Mouse (Mus musculus): ENCODE measurements around the gene Mpnd. TPM values are rescaled to one million over a fixed set of nuclear protein-coding genes. Genes with fewer than 3 reads are reported as not detected.
A peak's percentile ranks its signal among the peaks of the same experiment; 100 is the strongest.

Gene Mpnd
- total RNA-seq, 2 experiments from 2014 or later = 112 to 119 TPM

DNA sequence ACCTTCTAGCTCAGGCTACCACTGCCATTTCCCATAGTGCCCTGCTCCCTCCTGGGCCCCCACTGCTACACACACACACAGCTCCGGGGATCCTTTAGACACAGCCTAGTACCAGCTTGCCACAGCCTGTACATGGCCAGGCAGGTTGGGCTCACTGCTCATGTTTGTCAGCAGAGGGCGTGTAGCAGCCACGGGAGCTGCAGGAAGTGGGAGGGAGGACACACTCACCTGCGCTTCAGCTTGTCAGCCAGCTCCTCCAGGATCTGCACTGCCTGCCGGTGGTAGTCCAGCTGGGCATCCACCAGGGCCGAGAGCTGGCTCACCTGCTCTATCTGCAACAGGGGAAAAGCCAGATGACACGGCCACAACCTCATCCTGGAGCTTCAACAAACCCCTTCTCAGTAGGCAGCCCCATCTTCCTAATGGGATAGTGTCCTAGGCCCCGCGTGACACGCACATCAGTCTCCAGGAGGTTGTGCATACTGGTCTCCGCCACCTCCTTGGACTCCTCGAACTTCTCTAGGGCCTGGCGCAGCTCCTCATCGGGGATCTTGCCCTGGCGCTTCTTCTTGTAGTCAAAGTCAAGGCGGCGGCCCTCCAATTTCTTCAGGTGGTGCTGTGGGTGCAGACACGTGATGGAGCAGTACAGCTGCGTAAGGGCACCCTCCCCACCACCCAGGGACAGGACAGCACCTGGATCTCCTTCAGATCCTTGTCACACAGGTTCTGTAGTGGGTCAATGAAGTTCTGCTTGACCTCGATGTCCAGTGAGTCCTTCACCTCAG, 13.0 kb downstream of the Mpnd start:
- peak in 1 of 2 experiments; percentile 63 for DNase-seq (ENCODE audit: low spot score in 2 of 2)

DNA sequence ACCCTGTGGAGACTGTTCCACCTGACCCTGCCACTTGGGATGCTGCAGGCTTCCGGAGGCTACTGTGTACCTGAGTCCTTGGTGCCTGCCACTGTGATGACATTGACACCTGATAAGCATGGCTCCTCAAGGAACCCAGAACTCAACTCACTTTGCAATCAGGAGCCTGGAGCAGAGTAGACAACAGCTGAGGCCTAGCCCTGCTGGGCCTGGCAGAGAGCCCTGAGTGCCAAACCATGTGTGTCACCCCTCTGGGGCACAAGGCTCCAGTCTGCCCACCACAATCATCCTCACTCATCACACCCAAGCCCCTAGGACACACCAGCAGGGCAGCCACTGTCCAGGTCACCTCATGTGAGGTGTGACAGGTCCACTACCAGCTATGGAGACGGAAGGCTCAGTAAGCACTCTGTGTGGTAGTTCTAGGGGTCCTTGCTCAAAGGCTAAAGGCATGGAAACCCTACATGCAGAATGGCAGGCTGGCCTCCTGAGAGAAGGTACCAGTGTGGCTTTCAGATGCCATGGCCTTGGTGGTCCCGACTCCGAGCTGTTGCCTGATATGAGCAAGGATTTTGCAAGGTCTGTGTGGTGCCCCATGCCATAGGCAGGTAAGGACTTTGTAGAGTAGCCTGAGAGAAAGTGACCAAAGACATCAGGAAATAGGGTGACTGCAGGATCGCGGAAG, 15.0 kb downstream of the Mpnd start:
- DNase-seq (ENCODE audit: low spot score in 2 of 2) = no peak

DNA sequence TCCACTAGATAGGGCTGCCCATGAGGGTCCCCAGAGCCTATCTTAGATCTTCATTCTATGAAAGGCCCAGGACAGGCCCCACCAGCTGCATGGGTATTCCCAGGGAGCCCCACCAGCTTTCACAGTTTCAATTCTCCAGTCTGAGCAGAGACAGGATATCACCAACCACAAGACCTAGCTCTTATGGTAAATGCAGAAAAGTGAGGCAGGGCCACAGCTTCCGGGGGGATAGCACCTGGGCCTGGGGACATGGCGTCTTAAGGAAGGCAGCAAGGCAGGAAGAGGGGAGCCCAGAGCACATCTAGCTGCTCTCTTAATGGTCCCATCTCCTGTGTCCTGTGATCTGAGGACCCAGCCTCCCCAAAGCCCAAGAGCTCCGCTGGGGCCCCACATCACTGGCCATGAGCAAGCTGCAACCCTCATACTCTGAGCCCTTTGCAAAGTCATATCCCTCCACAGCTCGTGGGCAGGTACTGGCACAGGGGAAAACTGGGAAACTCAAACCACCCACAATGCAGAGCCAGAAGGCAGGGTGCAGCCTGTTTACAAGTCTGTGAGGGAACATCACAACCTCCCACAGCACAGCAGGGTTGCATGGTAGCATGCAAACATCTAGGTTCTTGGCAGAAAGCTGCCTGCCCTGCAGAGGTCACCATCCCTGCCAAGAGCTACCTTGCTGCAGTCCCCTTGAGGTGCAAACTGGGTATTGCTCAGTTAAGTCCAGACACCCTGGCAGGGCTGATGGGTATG, 15.8 kb downstream of the Mpnd start:
- peak in 1 of 2 experiments; percentile 79 for DNase-seq (ENCODE audit: low spot score in 2 of 2)

DNA sequence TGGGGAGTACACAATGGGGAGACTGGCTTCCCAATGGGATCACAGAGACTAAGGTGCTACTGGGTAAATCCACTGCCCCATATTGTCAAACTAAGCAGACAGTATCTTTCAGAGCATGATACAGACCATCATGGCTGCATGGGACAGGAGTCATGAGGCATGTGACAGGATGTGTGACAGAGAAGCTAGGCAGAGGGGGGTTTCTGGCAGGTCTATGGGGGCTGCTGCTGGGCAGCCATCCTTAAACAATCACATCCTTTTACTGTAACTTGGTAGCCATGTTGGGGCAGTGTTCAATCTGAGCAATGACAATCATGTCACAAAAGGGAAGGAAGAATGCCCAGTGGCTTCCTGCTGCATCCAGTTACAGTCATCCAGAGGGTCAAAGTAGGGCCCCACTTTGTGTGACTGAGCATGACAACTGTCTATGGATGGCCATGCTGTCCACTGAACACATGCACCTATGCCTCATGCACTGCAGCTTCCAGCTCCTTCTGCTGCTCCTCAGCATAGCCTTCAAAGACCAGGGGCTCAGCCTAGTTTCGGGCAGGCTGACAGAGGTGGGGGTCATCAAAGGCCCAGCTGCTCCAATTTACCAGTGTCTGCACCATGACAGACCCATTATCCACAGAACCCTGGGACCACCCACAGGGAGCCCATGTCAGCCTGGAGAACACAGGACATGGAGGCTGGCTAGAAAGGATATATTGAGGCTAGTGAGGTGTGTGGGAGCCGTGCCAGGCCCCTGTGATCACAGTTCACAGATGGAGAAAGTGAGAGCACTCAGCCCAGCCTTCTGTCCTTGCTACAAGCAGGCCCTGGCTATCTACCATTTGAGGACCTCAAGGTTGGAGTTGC, 16.8 kb downstream of the Mpnd start:
- DNase-seq (ENCODE audit: low spot score in 2 of 2) = no peak

DNA sequence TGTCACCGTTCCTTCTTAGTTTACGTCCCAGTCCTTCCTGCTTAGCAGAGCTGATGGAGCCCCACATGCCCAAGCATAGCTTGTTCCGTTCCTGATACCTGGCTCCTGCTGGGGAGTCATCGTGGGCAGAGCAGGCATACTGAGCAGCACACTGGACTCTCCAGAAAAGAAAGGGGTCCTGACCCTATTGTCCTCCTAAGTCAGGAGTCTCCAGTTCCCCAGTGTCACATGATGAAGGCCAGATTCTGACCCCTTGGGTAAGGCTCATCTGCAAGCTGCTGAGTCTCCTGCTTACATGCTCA, 17.4 kb downstream of the Mpnd start:
- DNase-seq (ENCODE audit: low spot score in 2 of 2) = no peak

DNA sequence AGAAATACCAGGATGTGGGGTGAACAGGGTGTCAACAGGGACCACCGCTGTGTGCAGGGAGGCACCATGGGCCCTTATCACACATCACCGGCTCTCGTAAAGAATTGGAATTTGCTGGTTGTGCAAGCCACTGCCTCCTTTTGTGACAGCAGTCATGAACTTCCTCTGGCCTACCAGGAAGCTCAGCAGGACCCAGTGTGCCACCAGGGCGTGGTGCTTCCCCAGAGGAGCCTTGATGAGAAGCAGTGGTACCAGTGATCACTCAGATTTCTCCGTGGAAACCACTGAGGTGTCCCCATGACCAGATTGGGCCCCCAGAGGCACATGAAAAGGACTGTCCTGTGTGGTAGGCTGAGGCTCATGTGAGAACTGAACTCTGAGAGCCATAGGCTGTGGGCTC, 17.9 kb downstream of the Mpnd start:
- DNase-seq (ENCODE audit: low spot score in 2 of 2) = no peak

DNA sequence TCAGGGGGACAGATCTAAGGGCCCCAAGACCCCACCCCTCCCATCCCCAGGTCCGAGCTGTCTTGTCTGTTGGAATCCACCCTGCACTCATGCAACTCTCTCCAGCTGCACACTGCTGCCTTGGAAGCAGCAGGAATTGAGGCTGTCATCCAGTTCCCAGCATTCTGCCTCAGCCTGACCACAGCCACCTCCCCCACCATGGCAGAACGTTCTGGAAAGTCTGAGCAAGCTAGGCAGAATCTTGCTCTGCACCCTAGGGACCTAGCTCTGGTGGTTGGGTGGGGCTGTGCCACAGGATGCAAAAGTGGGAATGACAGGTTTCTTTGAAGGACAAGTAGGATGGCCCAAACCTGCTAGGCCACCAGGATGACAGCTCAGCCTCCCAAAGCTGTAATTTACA, 19.0 kb downstream of the Mpnd start:
- DNase-seq (ENCODE audit: low spot score in 2 of 2) = no peak

DNA sequence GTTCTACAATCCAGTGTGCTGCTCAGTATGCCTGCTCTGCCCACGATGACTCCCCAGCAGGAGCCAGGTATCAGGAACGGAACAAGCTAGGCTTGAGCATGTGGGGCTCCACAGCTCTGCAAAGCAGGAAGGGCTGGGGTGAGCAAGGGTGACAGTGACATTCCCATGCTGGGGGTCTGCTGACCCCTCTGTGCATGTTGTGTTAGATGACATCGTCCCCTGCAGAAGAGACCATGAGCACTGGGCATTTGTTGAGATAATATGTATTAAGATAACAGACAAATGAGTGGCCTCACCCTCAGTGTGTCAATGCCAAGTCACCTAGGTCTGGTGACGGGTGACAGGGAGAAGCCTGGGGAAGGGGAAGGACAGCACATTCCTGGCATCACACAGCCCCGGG, 19.4 kb downstream of the Mpnd start:
- no peak for DNase-seq (ENCODE audit: low spot score in 2 of 2)

DNA sequence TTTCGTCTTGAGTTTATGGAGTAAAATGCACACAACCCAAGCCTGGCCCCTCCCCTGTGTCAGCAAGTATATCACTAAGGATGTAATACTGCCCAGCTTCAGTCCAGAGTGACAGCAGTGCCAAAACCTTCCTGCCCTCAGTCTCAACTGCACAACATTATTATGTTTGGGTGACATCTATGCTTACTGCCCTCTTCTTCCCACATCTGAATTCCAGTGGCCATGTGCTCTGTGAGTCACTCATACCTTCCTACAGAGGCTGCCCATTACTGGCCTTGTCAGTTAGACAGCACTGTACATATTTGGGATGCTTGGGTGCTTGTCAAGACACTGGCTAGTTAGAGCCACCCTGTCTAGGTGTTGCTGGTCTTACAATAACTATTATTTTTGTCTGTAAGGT, 20.8 kb downstream of the Mpnd start:
- DNase-seq (ENCODE audit: low spot score in 2 of 2) = no peak

DNA sequence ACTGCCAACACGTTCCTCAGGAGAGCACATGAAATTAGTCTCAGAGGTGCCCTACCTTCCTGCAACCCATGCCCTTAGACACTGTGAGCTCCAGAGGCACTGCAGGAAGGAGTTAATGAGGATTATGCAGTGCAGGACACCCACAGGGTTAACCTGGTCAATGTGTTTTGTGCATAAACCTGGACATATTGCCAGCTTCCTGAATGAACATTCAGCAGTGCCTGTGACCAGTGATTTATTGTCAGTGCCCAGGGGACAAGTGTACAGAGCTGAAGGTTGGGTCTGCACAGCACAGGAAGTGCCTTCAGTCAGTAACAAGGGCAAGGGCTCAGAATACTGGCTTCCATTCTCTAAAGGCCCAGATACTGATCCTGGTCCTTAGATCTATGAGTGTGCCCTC, 21.4 kb downstream of the Mpnd start:
- no peak for DNase-seq (ENCODE audit: low spot score in 2 of 2)

DNA sequence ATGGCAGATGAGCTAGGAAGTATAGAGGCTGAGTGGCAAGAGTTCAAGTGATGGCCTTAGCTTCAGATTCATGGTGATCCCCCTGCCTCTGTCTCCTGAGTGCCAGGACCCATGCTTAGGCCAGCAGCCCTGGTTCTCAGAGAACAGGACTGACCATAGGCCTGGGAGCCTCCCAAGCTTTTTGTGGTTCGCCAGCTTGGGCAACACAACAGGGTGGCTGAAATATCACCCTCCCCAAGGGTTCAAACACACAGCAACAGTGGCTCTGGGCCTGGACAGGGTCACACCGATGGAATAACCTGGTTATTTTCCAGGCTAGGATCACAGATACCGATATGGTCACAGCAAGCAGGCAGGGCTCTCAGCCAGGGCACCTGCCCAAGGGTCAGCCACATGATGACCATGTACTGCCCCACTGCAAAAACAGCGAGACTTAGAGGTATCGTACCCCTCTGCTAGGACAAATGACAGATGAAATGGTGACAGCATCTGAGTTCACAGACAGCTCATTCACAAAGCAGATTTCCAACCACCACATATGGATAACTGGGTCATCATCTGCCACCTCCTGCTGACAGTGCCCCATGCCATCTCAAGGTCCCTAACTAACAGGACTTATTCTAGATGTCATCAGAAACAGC, 22.4 kb downstream of the Mpnd start:
- peak in 1 of 2 experiments; percentile 64 for DNase-seq (ENCODE audit: low spot score in 2 of 2)

DNA sequence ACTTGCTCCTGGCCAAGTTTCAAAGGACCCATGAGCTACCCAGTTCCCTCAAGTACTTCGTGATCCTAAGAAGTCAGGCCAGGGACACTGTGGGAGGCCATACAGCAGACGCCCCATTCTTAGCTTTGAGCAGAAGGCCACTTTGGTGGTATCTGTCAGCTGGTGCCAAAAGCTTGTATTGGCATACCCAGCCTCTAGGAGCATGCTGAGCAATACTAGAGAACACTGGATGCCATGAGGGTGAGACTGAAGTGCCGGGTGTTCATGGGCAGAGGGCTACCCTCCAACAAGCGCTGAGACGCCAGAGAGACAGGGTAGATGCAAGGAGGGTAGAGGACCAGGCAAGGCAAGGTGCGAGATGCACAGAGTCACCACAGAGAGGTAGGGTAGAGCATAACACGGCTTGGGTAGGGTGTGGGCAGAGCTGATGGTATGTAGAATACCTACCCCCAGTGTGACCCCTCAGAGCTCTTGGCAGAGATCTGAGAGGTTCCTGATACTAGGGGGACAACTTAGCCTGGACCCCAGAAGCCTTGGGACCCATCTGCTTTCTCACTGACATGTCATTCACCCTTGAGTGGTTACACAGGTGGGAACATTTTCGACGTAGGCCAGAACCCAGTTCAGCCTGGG, 24.8 kb downstream of the Mpnd start:
- DNase-seq (ENCODE audit: low spot score in 2 of 2) = no peak

DNA sequence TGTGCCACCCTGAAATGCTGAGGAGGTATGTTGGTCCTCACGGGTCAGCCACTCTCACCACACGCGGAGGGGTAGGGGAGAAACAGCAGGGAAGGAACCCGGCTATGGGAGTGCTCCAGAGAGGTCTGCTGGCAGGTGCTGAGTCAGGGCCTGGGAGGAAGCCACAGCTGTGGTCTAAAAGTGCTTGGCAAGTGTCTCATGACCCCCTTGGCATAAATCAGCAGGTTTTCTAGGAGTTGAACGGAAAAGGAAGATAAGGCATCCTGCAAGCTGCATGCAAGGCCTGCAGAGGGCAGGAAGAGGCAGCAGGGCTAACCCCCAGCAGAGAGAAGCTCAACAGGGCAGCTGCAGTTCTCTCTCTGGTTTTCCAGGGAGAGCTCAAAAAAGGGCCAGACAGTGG, 25.4 kb downstream of the Mpnd start:
- DNase-seq (ENCODE audit: low spot score in 2 of 2) = no peak

DNA sequence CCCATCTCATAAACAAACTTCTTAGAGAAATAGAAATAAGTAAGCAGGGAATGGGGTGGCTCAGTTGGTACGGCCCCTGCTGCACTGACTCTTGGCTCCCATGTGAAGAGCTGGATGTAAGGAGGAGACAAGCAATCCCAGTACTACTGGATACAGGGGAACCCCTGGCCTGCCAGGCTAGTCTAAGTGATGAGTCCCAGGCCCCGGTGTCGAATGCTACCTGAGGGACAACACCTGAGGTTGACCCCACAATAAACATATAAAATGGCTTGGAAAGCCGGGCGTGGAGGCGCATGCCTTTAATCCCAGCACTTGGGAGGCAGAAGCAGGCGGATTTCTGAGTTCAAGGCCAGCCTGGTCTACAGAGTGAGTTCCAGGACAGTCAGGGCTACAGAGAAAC, 25.9 kb downstream of the Mpnd start:
- no peak for DNase-seq (ENCODE audit: low spot score in 2 of 2)

DNA sequence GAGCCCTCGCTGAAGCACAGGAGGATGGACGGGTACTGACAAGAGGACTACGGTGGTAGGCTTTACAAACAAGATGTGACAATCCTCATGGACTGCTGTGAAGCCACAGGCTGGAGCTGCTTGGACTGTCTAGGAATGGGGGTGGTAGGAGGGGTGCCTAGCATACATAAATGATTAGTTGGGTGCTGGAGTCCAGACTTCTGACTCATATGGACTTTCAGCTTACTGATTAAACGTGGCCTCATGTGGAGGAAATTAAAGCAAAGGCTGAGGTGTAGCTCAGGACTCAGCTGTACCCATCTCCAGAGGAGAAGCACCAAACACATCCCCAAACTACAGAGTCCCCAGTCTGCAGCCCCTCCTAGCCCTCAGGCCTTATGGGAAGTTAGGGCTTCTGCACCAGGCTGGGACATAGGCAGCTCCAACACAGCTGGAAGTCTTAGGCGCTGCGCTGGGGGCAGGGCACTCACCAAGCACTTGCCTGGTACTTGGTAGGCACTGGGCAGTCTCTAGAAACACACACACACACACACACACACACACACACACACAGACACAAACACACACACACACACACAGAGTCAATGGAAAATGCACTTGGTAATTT, 26.7 kb downstream of the Mpnd start:
- DNase-seq (ENCODE audit: low spot score in 2 of 2) = no peak

DNA sequence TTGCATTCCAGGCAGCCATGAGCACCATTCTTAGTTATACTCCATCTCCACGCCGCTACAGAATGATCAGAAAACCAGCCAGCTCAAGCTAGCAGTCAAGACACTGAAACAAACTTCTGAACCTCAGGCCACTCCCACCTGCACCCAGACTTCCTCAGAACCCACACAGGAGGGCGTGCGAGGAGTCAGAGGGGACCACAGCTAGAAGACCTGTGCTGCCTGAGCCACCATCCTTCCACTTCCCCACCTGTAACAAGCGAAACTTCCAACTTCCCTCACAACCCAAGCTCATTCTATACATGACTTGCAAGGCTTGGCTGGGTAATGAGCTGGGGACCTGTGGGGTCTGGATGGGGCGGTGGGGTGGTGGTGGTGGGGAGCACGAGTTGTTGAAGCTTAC, 27.3 kb downstream of the Mpnd start:
- no peak for DNase-seq (ENCODE audit: low spot score in 2 of 2)

DNA sequence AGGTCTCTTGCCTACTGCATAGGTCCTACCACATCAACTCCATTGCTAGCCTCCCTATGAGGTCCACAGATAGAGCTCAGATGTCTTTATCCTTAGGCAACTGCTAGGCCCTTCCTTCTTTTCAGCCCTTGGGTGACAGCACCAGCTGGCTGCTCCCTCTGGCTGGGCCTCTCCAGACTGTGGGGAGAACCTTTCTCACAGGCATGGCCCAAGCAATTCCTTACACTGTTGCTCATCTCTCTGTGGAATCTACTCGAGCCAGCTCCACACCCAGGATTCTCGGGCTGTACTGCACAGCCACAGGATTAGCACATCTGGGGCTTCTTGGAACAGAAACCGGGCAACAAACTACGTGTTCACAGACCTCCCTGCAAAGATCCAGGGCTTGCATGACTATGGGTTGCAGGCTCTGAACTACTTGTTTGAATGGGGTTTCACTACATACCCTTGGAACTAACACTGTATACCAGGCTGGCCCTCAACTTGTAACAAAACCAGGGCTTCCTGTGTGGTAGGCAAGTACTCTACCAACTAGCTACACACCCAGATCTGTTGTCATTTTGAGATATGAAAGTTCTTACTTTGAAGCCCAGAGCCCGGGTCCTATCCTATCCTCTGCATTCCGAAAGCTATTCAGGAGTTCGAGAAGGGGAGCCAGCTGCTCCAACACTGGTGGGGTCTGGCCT, 28.7 kb downstream of the Mpnd start:
- no peak for DNase-seq (ENCODE audit: low spot score in 2 of 2)

DNA sequence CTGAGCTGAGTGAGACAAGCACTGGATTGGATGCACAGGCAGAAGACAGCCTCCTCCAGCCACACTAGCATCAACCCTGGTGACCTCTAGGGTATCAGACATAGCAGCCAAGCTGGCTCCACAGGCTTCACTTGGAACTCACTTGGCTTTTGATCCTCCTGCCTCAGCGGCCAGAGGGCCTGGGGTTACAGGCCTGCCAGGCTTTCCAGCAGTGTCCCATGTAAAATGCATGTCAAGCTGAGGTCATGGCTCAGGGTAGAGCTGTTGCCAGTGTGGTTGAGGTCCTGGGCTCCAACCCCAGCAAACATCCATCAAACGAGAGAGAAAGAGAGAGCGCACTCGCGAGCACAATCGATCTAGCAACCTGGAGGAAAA, 29.2 kb downstream of the Mpnd start:
- no peak for DNase-seq (ENCODE audit: low spot score in 2 of 2)

DNA sequence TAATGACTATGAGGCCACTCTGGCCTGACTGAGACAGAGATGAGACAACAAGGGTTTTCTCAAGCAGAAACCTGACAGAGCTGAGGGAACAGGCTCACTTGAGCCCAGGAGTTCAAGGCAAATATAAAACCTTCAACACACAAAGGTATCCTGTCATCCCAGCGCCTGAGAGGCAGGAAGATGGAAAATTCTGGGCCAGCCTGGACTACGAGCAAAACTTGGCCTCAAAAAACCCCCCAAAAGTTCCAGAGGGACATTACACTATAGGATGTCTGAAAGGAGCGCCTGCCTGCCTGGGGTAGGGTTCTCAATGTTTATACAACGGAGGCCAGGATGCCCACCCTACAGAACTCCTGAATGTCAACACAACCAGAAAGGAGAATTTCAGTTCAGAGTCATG, 29.7 kb downstream of the Mpnd start:
- no peak for DNase-seq (ENCODE audit: low spot score in 2 of 2)
